Mouse (Mus musculus) yolk sac, embryonic 10.5 days (tissue): ENCODE data around the gene Hnf4a.
"Not testable (repeated sequence)": the region's sequence is repeated elsewhere in the genome, so short reads cannot be mapped to it uniquely, and the experiment has no call there.

Experiments used
- DNase-seq: peaks from one replicate; pipeline ENCODE4 v3.0.0-alpha.2; 2017; ENCODE audit warnings: low spot score

Gene Hnf4a

DNA sequence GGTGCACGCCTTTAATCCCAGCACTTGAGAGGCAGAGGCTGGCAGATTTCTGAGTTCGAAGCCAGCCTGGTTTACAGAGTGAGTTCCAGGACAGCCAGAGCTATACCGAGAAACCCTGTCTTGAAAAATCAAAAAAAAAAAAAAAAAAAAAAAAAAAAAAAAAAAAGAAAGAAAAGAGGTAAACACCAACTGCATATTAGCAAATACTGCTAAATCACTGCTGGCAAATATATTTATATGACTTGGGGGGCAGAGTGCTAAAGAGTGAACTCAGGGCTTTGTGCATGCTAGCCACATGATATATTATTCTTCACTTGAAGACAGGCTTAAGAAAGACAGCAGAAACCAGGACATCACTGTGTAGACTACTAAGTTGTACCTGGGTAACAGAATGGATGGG lies 114.8 kb downstream of the Hnf4a start:
- not testable (repeated sequence) for DNase-seq
